Mouse (Mus musculus): ENCODE results near the gene Xcr1. TPM values are rescaled to one million over a fixed set of nuclear protein-coding genes. Genes with fewer than 3 reads are reported as not detected.

Xcr1 gene
- not detected for polyA plus RNA-seq (2014; fragmentation: Illumina TruSeq; extraction: RNeasy Lipid Tissue Mini Kit (QIAGEN cat#74804); ENCODE audit: low read depth, low replicate concordance)

DNA sequence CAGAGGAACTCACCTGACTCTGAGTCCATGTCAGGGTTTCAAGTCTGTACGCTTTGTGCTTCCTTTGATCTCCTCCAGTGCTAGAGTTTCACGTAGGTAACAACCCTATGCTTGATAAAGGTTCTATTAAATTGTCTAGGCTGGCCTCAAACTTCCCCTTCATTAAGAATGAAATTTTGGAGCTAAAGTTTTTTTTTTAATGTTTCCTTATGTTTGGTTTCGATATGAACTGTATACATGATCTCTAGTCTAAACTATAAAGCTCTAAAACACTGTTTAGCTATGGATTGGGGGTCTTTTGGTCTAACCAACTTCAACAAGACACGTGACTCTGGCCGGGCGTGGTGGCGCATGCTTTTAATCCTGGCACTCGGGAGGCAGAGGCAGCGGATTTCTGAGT, at the start of gene Xcr1:
TSS of gene Xcr1 (minus strand) at position 101 of the 400 bp plus-strand sequence.

DNA sequence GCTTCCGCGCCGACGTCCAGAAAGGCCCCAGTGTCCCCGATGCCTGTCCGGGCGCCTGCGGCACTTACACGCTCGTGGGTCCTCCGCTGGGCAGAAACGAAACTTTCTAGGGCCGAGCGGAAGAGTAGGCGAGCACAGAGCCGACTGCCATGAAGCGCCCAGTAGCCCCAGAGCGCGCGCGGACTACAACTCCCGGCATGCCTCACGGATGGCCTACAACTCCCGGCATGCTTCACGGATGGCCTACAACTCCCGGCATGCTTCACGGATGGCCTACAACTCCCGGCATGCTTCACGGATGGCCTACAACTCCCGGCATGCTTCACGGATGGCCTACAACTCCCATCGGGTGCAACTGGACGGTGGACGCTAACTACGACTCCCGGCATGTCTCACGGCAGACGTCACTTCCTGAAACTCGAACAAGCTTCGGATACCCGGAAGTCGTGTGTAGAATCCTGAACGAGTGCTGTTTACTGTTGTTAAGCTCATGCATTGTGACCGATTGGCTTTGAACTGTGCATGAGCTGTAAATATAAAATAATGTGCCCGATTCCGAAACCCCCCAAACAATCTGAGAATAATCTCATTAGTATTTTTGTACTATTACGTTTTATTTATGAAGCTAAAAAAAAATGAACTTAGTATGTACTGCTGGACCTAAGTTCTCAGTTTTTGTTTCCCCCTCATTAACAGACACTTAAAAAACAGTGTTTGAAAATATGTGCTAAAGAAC, 9.9 kb downstream of the Xcr1 start, which contains the start of gene Fyco1:
TSS of gene Fyco1 (minus strand) at position 187 of the 736 bp plus-strand sequence.

DNA sequence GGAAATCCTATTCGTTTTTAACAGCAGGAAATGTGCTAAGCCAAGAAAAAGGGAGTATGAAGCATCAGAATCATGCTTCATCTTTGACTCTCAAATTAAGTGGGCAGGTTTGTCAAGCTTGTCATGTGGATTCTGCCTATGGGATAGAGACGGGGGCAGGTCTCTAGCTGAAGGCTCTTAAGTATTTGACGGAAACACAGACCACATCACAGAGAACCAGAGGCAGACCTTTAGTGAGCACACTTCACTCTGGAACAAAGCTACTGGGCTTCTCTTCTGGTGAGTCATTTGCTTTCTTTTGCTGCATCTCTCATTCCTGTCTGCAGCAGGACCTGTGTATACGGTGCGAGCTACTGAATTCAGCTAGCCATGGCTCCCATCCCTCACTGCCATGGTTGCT, 55.6 kb downstream of the Xcr1 start, which contains the start of gene Cxcr6:
TSS of gene Cxcr6 (plus strand) at position 209 of the 400 bp plus-strand sequence.

Other genes starting within 250 kb of the Xcr1 start
- gene Slc6a20b, start 229.5 kb downstream of the Xcr1 start, polyA plus RNA-seq (2014; fragmentation: Illumina TruSeq; extraction: RNeasy Lipid Tissue Mini Kit (QIAGEN cat#74804); ENCODE audit: low read depth, low replicate concordance), result not detected
- not detected for gene Ccr9, start 183.6 kb downstream of the Xcr1 start, polyA plus RNA-seq (2014; fragmentation: Illumina TruSeq; extraction: RNeasy Lipid Tissue Mini Kit (QIAGEN cat#74804); ENCODE audit: low read depth, low replicate concordance)
- gene Slc6a20a, start 183.1 kb downstream of the Xcr1 start, polyA plus RNA-seq (2014; fragmentation: Illumina TruSeq; extraction: RNeasy Lipid Tissue Mini Kit (QIAGEN cat#74804); ENCODE audit: low read depth, low replicate concordance), result not detected
- 23.7 TPM for gene Lztfl1, start 144.3 kb downstream of the Xcr1 start, polyA plus RNA-seq (2014; fragmentation: Illumina TruSeq; extraction: RNeasy Lipid Tissue Mini Kit (QIAGEN cat#74804); ENCODE audit: low read depth, low replicate concordance)
- 0.24 TPM for gene Cxcr6, start 55.6 kb downstream of the Xcr1 start, polyA plus RNA-seq (2014; fragmentation: Illumina TruSeq; extraction: RNeasy Lipid Tissue Mini Kit (QIAGEN cat#74804); ENCODE audit: low read depth, low replicate concordance)
- 140 TPM for gene Fyco1, start 10.1 kb downstream of the Xcr1 start, polyA plus RNA-seq (2014; fragmentation: Illumina TruSeq; extraction: RNeasy Lipid Tissue Mini Kit (QIAGEN cat#74804); ENCODE audit: low read depth, low replicate concordance)
- 0.65 TPM for gene Ccr1, start 106.7 kb upstream of the Xcr1 start, polyA plus RNA-seq (2014; fragmentation: Illumina TruSeq; extraction: RNeasy Lipid Tissue Mini Kit (QIAGEN cat#74804); ENCODE audit: low read depth, low replicate concordance)
- gene Ccr1l1, start 116.4 kb upstream of the Xcr1 start, polyA plus RNA-seq (2014; fragmentation: Illumina TruSeq; extraction: RNeasy Lipid Tissue Mini Kit (QIAGEN cat#74804); ENCODE audit: low read depth, low replicate concordance), result not detected
- not detected for gene Ccr3, start 159.9 kb upstream of the Xcr1 start, polyA plus RNA-seq (2014; fragmentation: Illumina TruSeq; extraction: RNeasy Lipid Tissue Mini Kit (QIAGEN cat#74804); ENCODE audit: low read depth, low replicate concordance)
- gene Ccr2, start 239.9 kb upstream of the Xcr1 start, polyA plus RNA-seq (2014; fragmentation: Illumina TruSeq; extraction: RNeasy Lipid Tissue Mini Kit (QIAGEN cat#74804); ENCODE audit: low read depth, low replicate concordance), result 1.9 TPM

All from heart, adult 10 weeks (tissue).